Mouse (Mus musculus) CH12.LX (cell line): ENCODE measurements around the gene Plrg1. TPM values are rescaled to one million over a fixed set of nuclear protein-coding genes. Genes with fewer than 3 reads are reported as not detected.

Experiments used
- DNase-seq: peaks from one replicate; pipeline ENCODE4 v3.0.0-alpha.2; 2013; ENCODE audit errors: extremely low read depth
- H3K27ac ChIP-seq: 2 replicates; pipeline ENCODE4 v1.5.1; 2012; ENCODE audit warnings: low read depth, mild to moderate bottlenecking, control low read depth, moderate library complexity; ENCODE audit not compliant: insufficient read depth
- H3K27me3 ChIP-seq: replicated peaks from 2 replicates; pipeline ENCODE3; 2012; ENCODE audit warnings: inconsistent platforms
- H3K36me3 ChIP-seq, 2 experiments: replicated peaks in 1 of 2; 2 replicates each; pipeline versions ENCODE3 to v1.6.1; 2012; ENCODE audit warnings: inconsistent platforms in 1 of 2, low read length in 1 of 2, mild to moderate bottlenecking in 1 of 2, mixed read lengths in 1 of 2, moderate library complexity in 1 of 2; ENCODE audit not compliant: control insufficient read depth in 1 of 2, insufficient read depth in 1 of 2
- H3K4me1 ChIP-seq, 2 experiments: 2 replicates each; pipeline ENCODE4 v1.6.1; 2012; ENCODE audit warnings: inconsistent platforms in 1 of 2, moderate library complexity in 1 of 2; ENCODE audit not compliant: insufficient read depth in 2 of 2, control insufficient read depth in 1 of 2
- H3K4me2 ChIP-seq: 2 replicates; pipeline ENCODE4 v1.6.1; 2012; ENCODE audit warnings: low read depth, mild to moderate bottlenecking, control low read depth; ENCODE audit not compliant: poor library complexity, insufficient read depth, severe bottlenecking
- H3K4me3 ChIP-seq, 3 experiments: fragments of 150-350 bp in 1 of 3; sonication (generic) in 1 of 3; replicated peaks in 1 of 3; 2 replicates each; pipeline versions ENCODE3 to v1.5.1; 2011 to 2012; ENCODE audit warnings: low read depth in 2 of 3, low read length in 2 of 3, mild to moderate bottlenecking in 2 of 3, moderate library complexity in 2 of 3, control low read depth in 1 of 3, improper control_type of control experiment in 1 of 3, inconsistent platforms in 1 of 3, mixed read lengths in 1 of 3; ENCODE audit not compliant: poor library complexity in 1 of 3
- H3K79me2 ChIP-seq: replicated peaks from 2 replicates; pipeline ENCODE4 v1.6.1; 2012; ENCODE audit warnings: mild to moderate bottlenecking, moderate library complexity; ENCODE audit not compliant: control insufficient read depth, poor library complexity, insufficient read depth, severe bottlenecking; ENCODE audit errors: extremely low read depth
- H3K9ac ChIP-seq: 2 replicates; pipeline ENCODE4 v1.6.1; 2012; ENCODE audit warnings: low read depth, mild to moderate bottlenecking, control low read depth, moderate library complexity; ENCODE audit not compliant: insufficient read depth
- H3K9me3 ChIP-seq: replicated peaks from 2 replicates; pipeline ENCODE3; 2012; ENCODE audit warnings: low read length, inconsistent platforms, mixed read lengths
- BHLHE40 ChIP-seq: IDR thresholded peaks from 2 replicates; pipeline ENCODE4 v1.6.1; 2011; ENCODE audit warnings: mild to moderate bottlenecking, low read depth, low read length, improper control_type of control experiment
- E2F4 ChIP-seq: IDR thresholded peaks from 2 replicates; pipeline ENCODE4 v1.6.1; 2011; ENCODE audit warnings: low read depth, low read length, improper control_type of control experiment; ENCODE audit not compliant: insufficient replicate concordance
- ETS1 ChIP-seq: conservative IDR thresholded peaks from 2 replicates; pipeline ENCODE4 v1.6.1; 2012; ENCODE audit warnings: low read depth, mild to moderate bottlenecking, inconsistent platforms, low read length, improper control_type of control experiment, moderate library complexity
- GABPA ChIP-seq: IDR thresholded peaks from 2 replicates; pipeline ENCODE4 v1.6.1; 2012; ENCODE audit warnings: low read depth, low read length, improper control_type of control experiment, inconsistent platforms; ENCODE audit not compliant: insufficient replicate concordance
- HCFC1 ChIP-seq: IDR thresholded peaks from 2 replicates; pipeline ENCODE4 v1.6.1; 2012; ENCODE audit warnings: low read depth, mild to moderate bottlenecking, inconsistent platforms, low read length, improper control_type of control experiment
- IRF4 ChIP-seq: IDR thresholded peaks from 2 replicates; pipeline ENCODE4 v1.6.1; 2014; ENCODE audit warnings: low read depth, mild to moderate bottlenecking, inconsistent platforms, low read length, improper control_type of control experiment
- JUND ChIP-seq: conservative IDR thresholded peaks from 2 replicates; pipeline ENCODE4 v1.6.1; 2011; ENCODE audit warnings: low read depth, low read length, improper control_type of control experiment
- KAT2A ChIP-seq: IDR thresholded peaks from 2 replicates; pipeline ENCODE4 v1.6.1; 2012; ENCODE audit warnings: low read length, improper control_type of control experiment, inconsistent platforms; ENCODE audit not compliant: insufficient replicate concordance
- MAX ChIP-seq: IDR thresholded peaks from 2 replicates; pipeline ENCODE4 v1.6.1; 2011; ENCODE audit warnings: low read length, improper control_type of control experiment
- MYC ChIP-seq: IDR thresholded peaks from 2 replicates; pipeline ENCODE4 v1.6.1; 2011; ENCODE audit warnings: low read depth, mild to moderate bottlenecking, improper control_type of control experiment, low read length
- NELFE ChIP-seq: IDR thresholded peaks from 2 replicates; pipeline ENCODE4 v1.6.1; 2011; ENCODE audit warnings: low read depth, low read length, improper control_type of control experiment
- NRF1 ChIP-seq: IDR thresholded peaks from 2 replicates; pipeline ENCODE4 v1.6.1; 2014; ENCODE audit warnings: low read depth, mild to moderate bottlenecking, inconsistent platforms, low read length, improper control_type of control experiment, moderate library complexity
- POLR2A ChIP-seq: IDR thresholded peaks from 2 replicates; pipeline ENCODE4 v1.6.1; 2011; ENCODE audit warnings: low read depth, mild to moderate bottlenecking, improper control_type of control experiment, low read length
- RAD21 ChIP-seq: IDR thresholded peaks from 2 replicates; pipeline ENCODE4 v1.6.1; 2011; ENCODE audit warnings: low read depth, mild to moderate bottlenecking, low read length, improper control_type of control experiment, moderate library complexity
- RCOR1 ChIP-seq: conservative IDR thresholded peaks from 2 replicates; pipeline ENCODE4 v1.6.1; 2012; ENCODE audit warnings: low read depth, mild to moderate bottlenecking, inconsistent platforms, low read length, improper control_type of control experiment
- SIN3A ChIP-seq: IDR thresholded peaks from 2 replicates; pipeline ENCODE4 v1.6.1; 2012; ENCODE audit warnings: low read length, improper control_type of control experiment, inconsistent platforms
- SMC3 ChIP-seq: IDR thresholded peaks from 2 replicates; pipeline ENCODE4 v1.6.1; 2011; ENCODE audit warnings: low read depth, low read length, improper control_type of control experiment
- TCF12 ChIP-seq: IDR thresholded peaks from 2 replicates; pipeline ENCODE4 v1.6.1; 2014; ENCODE audit warnings: low read depth, mild to moderate bottlenecking, inconsistent platforms, low read length, improper control_type of control experiment
- UBTF ChIP-seq: IDR thresholded peaks from 2 replicates; pipeline ENCODE4 v1.6.1; 2012; ENCODE audit warnings: low read depth, mild to moderate bottlenecking, inconsistent platforms, low read length, improper control_type of control experiment, moderate library complexity
- USF1 ChIP-seq: IDR thresholded peaks from 2 replicates; pipeline ENCODE4 v1.6.1; 2014; ENCODE audit warnings: low read depth, mild to moderate bottlenecking, inconsistent platforms, low read length, improper control_type of control experiment
- dilution Hi-C: fragments of 300-500 bp; cut with MboI; formaldehyde crosslinking; loops from 2 replicates; pipeline ENCODE4 v1.14.3; 2020; ENCODE audit warnings: low sequenced_read_pairs; ENCODE audit not compliant: extremely low pct_unique_long_range_greater_than_20kb, extremely low pct_ligation_motif_present
- in situ Hi-C: fragments of 300-500 bp; cut with MboI; formaldehyde crosslinking; loops from 3 replicates; pipeline ENCODE4 v1.14.3; 2019; ENCODE audit warnings: low sequenced_read_pairs, low pct_ligation_motif_present, low pct_unique_long_range_greater_than_20kb, mixed read lengths
- polyA plus RNA-seq: library from polyadenylated mRNA; unstranded; fragments of >175 nt; gene quantifications from 2 replicates; pipeline ENCODE4 v1.2.1, GENCODE M21; 2012; ENCODE audit warnings: low read depth; ENCODE audit not compliant: insufficient read length
- total RNA-seq, 2 experiments: library from RNA; depleted of rRNA; stranded (reverse); fragments of 300-350 nt in 1 of 2; fragments of >200 nt in 1 of 2; gene quantifications; 2 replicates each; pipeline ENCODE4 v1.2.3; 2012 to 2014

Plrg1 gene
- total and polyA plus RNA-seq, 3 experiments: 93.1 to 128 (median 108) TPM

- Histone ChIP-seq H3K27me3 (no peaks in the 10 kb centered on the region), H3K27ac (no peak overlapping the region), H3K4me1 (no peaks in the 10 kb centered on the region), H3K9me3 (no peaks in the 10 kb centered on the region), H3K79me2 (no peaks in the 10 kb centered on the region), H3K9ac (no peak overlapping the region), H3K36me3 (no peaks in the 10 kb centered on the region), H3K4me3 (no peak overlapping the region), H3K4me2 (no peak overlapping the region)
- in situ Hi-C loops (no loop called here), dilution Hi-C loops (no loop called here)
- no peak for DNase-seq
- TF ChIP-seq JUND: no peak
- no peak for TF ChIP-seq SMC3
- no peak for TF ChIP-seq RAD21
- TF ChIP-seq MYC: no peak
- no peak for TF ChIP-seq BHLHE40
- no peak for TF ChIP-seq GABPA
- TF ChIP-seq TCF12: no peak
- no peak for TF ChIP-seq NELFE
- TF ChIP-seq NRF1: no peak
- TF ChIP-seq RCOR1: no peak
- no peak for TF ChIP-seq UBTF
- no peak for TF ChIP-seq POLR2A
- no peak for TF ChIP-seq HCFC1
- TF ChIP-seq E2F4: no peak
- no peak for TF ChIP-seq IRF4
- no peak for TF ChIP-seq KAT2A
- no peak for TF ChIP-seq SIN3A
- TF ChIP-seq MAX: no peak
Observed at GRCm38 (mm10) chr3:83011565-83011964, 43.8 kb upstream of the Plrg1 start.

- Histone ChIP-seq H3K9ac (no peak overlapping the region), H3K79me2 (no peaks in the 10 kb centered on the region), H3K27ac (no peak overlapping the region), H3K4me2 (no peak overlapping the region), H3K4me3 (no peak overlapping the region), H3K9me3 (no peaks in the 10 kb centered on the region), H3K27me3 (no peaks in the 10 kb centered on the region), H3K36me3 (no peaks in the 10 kb centered on the region), H3K4me1 (no peaks in the 10 kb centered on the region)
- dilution Hi-C loops (no loop called here), in situ Hi-C loops (no loop called here)
- TF ChIP-seq USF1 (no peak), ETS1 (no peak), POLR2A (no peak)
- DNase-seq: no peak
Observed at GRCm38 (mm10) chr3:83012636-83013035, 42.7 kb upstream of the Plrg1 start.
